ENCODE assay signal across 11 mouse cellular contexts in genomic region chr9:106353779-106354178, GRCm38 (mm10). TPM values are rescaled to one million over a fixed set of nuclear protein-coding genes. Genes with fewer than 3 reads are reported as not detected.
A peak's percentile ranks its signal among the peaks of the same experiment; 100 is the strongest.
DNase-seq lines count a peak whose midpoint lies in the region; ATAC-seq and TF ChIP-seq lines count a peak whose summit lies in the region.
"Had no signal": no experiment of that assay in that cellular context is flagged by ENCODE, and none has a peak within 500 bp of the region (broad histone marks: within the 10 kb centered on the region; RNA-seq: fewer than 3 reads in every experiment).

No protein-coding gene starts in this region.

- ATAC-seq in hindbrain, embryonic 11.5 days (ENCODE audit: low FRiP score) = no peak
- no peak for ATAC-seq in embryonic facial prominence, embryonic 15.5 days (ENCODE audit: insufficient number of reproducible peaks, low FRiP score, low TSS enrichment, low read depth)
- ATAC-seq in stomach, postnatal 0 days (ENCODE audit: low FRiP score, low TSS enrichment) = peak; percentile 78

- H3K4me2 ChIP-seq in hindbrain, embryonic 11.5 days (replicated peaks; ENCODE audit: low read depth, low read length) = no peak overlapping the region
- no peak overlapping the region for H3K4me2 ChIP-seq in embryonic facial prominence, embryonic 15.5 days (replicated peaks)
- H3K4me2 ChIP-seq in stomach, postnatal 0 days (replicated peaks; ENCODE audit: low read depth) = no peak overlapping the region
- H3K4me2 ChIP-seq: midbrain, embryonic 11.5 days had no signal

- H3K9me3 ChIP-seq in hindbrain, embryonic 10.5 days = no peaks in the 10 kb centered on the region
- no peaks in the 10 kb centered on the region for H3K9me3 ChIP-seq in hindbrain, embryonic 11.5 days (ENCODE audit: control insufficient read depth, low read length)
- no peaks in the 10 kb centered on the region for H3K9me3 ChIP-seq in embryonic facial prominence, embryonic 15.5 days (replicated peaks)
- no peaks in the 10 kb centered on the region for H3K9me3 ChIP-seq in stomach, postnatal 0 days (ENCODE audit: control insufficient read depth, low read length)

- peak overlapping the region; percentile 50; the same call in 1 of the 2 replicates for H3K27ac ChIP-seq in hindbrain, embryonic 10.5 days
- no peak overlapping the region for H3K27ac ChIP-seq in hindbrain, embryonic 11.5 days (ENCODE audit: low read depth, low read length)
- H3K27ac ChIP-seq in embryonic facial prominence, embryonic 15.5 days (replicated peaks) = peak overlapping the region; percentile 91
- peak overlapping the region; percentile 30; the same call in 1 of the 2 replicates for H3K27ac ChIP-seq in stomach, postnatal 0 days (replicated peaks)

- intact Hi-C loops in left cerebral cortex, postnatal 25 days (cut with DNase I) = no loop called here

- H3K27me3 ChIP-seq in hindbrain, embryonic 10.5 days (ENCODE audit: insufficient read depth, poor library complexity, severe bottlenecking) = no peaks in the 10 kb centered on the region
- no peaks in the 10 kb centered on the region for H3K27me3 ChIP-seq in hindbrain, embryonic 11.5 days (ENCODE audit: control insufficient read depth, insufficient read depth, low read length)
- no peaks in the 10 kb centered on the region for H3K27me3 ChIP-seq in embryonic facial prominence, embryonic 15.5 days
- no peaks in the 10 kb centered on the region for H3K27me3 ChIP-seq in stomach, postnatal 0 days (ENCODE audit: control insufficient read depth, insufficient read depth, low read length)

- H3K4me1 ChIP-seq in hindbrain, embryonic 10.5 days (replicated peaks) = peaks cover 77% of the 10 kb centered on the region
- no peaks in the 10 kb centered on the region for H3K4me1 ChIP-seq in hindbrain, embryonic 11.5 days (replicated peaks; ENCODE audit: control insufficient read depth, insufficient read depth, low read length)
- H3K4me1 ChIP-seq in embryonic facial prominence, embryonic 15.5 days = peaks cover 97% of the 10 kb centered on the region
- peaks cover 5% of the 10 kb centered on the region; the same call in 1 of the 2 replicates for H3K4me1 ChIP-seq in stomach, postnatal 0 days (replicated peaks; ENCODE audit: control insufficient read depth, insufficient read depth)

- WGBS in hindbrain, embryonic 10.5 days = 75% methylated on average over 6 of the region's 6 CpGs
- WGBS in hindbrain, embryonic 11.5 days = 67% methylated on average over 6 of the region's 6 CpGs
- 29% methylated on average over 6 of the region's 6 CpGs for WGBS in embryonic facial prominence, embryonic 15.5 days
- WGBS in stomach, postnatal 0 days = 31% methylated on average over 6 of the region's 6 CpGs

- no peak for DNase-seq in hindbrain, embryonic 10.5 days (ENCODE audit: low spot score)
- no peak for DNase-seq in hindbrain, embryonic 11.5 days (ENCODE audit: low spot score)
- DNase-seq in urinary bladder, postnatal 14 days (ENCODE audit: low spot score) = peak; percentile 67
- no peak for DNase-seq in urinary bladder, postnatal 10 days (ENCODE audit: low spot score)
- peak; percentile 59 for DNase-seq in stomach, postnatal 0 days (ENCODE audit: low spot score)
- DNase-seq in thymus, adult 18-20 months = no peak
- DNase-seq in left cerebral cortex, postnatal 25 days (ENCODE audit: low spot score in 2 of 2) = no peak
- DNase-seq: adrenal gland, postnatal 10 days; cerebellum, postnatal 25 days had no signal

- TF ChIP-seq EP300 in stomach, postnatal 0 days (optimal IDR thresholded peaks at IDR 0.05) = no peak

- H3K9ac ChIP-seq in hindbrain, embryonic 11.5 days (ENCODE audit: low read depth, low read length) = no peak overlapping the region
- no peak overlapping the region for H3K9ac ChIP-seq in embryonic facial prominence, embryonic 15.5 days
- no peak overlapping the region for H3K9ac ChIP-seq in stomach, postnatal 0 days (ENCODE audit: low read length)

- peaks cover 4% of the 10 kb centered on the region for H3K36me3 ChIP-seq in hindbrain, embryonic 10.5 days
- no peaks in the 10 kb centered on the region for H3K36me3 ChIP-seq in hindbrain, embryonic 11.5 days (ENCODE audit: control insufficient read depth, insufficient read depth, low read length)
- no peaks in the 10 kb centered on the region for H3K36me3 ChIP-seq in embryonic facial prominence, embryonic 15.5 days
- H3K36me3 ChIP-seq in stomach, postnatal 0 days (ENCODE audit: control insufficient read depth, insufficient read depth, low read length) = no peaks in the 10 kb centered on the region

- H3K4me3 ChIP-seq in hindbrain, embryonic 10.5 days = no peak overlapping the region
- H3K4me3 ChIP-seq in hindbrain, embryonic 11.5 days (ENCODE audit: low read depth, low read length) = no peak overlapping the region
- no peak overlapping the region for H3K4me3 ChIP-seq in embryonic facial prominence, embryonic 15.5 days (replicated peaks)
- H3K4me3 ChIP-seq in stomach, postnatal 0 days (ENCODE audit: low read depth, low read length) = no peak overlapping the region

- no peak for TF ChIP-seq CTCF in stomach, postnatal 0 days (IDR thresholded peaks at IDR 0.05; ENCODE audit: low read depth)

RNA-seq across cellular contexts. Expression of gene Dusp7, which starts 14.7 kb away (rescaled TPM):
- polyA plus RNA-seq in hindbrain, embryonic 10.5 days (2016; fragmentation: Nextera tagmentation; extraction: Ambion mirVana) = 16.1 and 16.6 TPM in 2 replicates
- 25.0 and 25.8 TPM in 2 replicates for polyA plus RNA-seq in hindbrain, embryonic 11.5 days (2014; fragmentation: Nextera tagmentation; extraction: Ambion mirVana)
- 42.3 and 44.2 TPM in 2 replicates for polyA plus RNA-seq in embryonic facial prominence, embryonic 15.5 days (2015; fragmentation: Nextera tagmentation; extraction: Ambion mirVana)
- polyA plus RNA-seq in stomach, postnatal 0 days (2015; fragmentation: Nextera tagmentation; extraction: Ambion mirVana) = 12.3 and 12.7 TPM in 2 replicates
- 100 to 1,000 TPM; 101 to 109 TPM for total RNA-seq in left cerebral cortex, postnatal 25 days (2021)

Comparison
In these comparisons a context has a peak if more than half of its experiments do, and no peak if none do; other contexts are left out.
1. DNase-seq: peak in urinary bladder, postnatal 14 days (single experiment) and stomach, postnatal 0 days (single experiment); none in hindbrain, embryonic 10.5 days (single experiment), hindbrain, embryonic 11.5 days (single experiment), urinary bladder, postnatal 10 days (single experiment), thymus, adult 18-20 months (0 of 2) and left cerebral cortex, postnatal 25 days (0 of 2).